Mouse (Mus musculus) CH12.LX (cell line): ENCODE measurements at regions not wholly inside any gene's neighbourhood (a gene's known extent, or its start where the extent isn't known, plus 50 kb on each side); places are given as distances from the start of the nearest gene placed in this dataset.

Experiments
- BHLHE40 ChIP-seq: IDR thresholded peaks from 2 replicates; pipeline ENCODE4 v1.6.1; 2011; ENCODE audit warnings: mild to moderate bottlenecking, low read depth, low read length, improper control_type of control experiment
- CTCF ChIP-seq, 2 experiments: IDR thresholded peaks in 1 of 2; conservative IDR thresholded peaks in 1 of 2; 2 replicates each; pipeline ENCODE4 v1.5.1; 2011 to 2012; ENCODE audit warnings: low read depth in 2 of 2, low read length in 2 of 2, improper control_type of control experiment in 1 of 2, inconsistent platforms in 1 of 2, mild to moderate bottlenecking in 1 of 2, moderate library complexity in 1 of 2
- ELF1 ChIP-seq: IDR thresholded peaks from 2 replicates; pipeline ENCODE4 v1.6.1; 2014; ENCODE audit warnings: low read depth, mild to moderate bottlenecking, inconsistent platforms, low read length, improper control_type of control experiment
- MYC ChIP-seq: IDR thresholded peaks from 2 replicates; pipeline ENCODE4 v1.6.1; 2011; ENCODE audit warnings: low read depth, mild to moderate bottlenecking, improper control_type of control experiment, low read length
- POLR2A ChIP-seq: IDR thresholded peaks from 2 replicates; pipeline ENCODE4 v1.6.1; 2011; ENCODE audit warnings: low read depth, mild to moderate bottlenecking, improper control_type of control experiment, low read length
- USF2 ChIP-seq: conservative IDR thresholded peaks from 2 replicates; pipeline ENCODE4 v1.6.1; 2011; ENCODE audit warnings: low read depth, low read length, improper control_type of control experiment

DNA sequence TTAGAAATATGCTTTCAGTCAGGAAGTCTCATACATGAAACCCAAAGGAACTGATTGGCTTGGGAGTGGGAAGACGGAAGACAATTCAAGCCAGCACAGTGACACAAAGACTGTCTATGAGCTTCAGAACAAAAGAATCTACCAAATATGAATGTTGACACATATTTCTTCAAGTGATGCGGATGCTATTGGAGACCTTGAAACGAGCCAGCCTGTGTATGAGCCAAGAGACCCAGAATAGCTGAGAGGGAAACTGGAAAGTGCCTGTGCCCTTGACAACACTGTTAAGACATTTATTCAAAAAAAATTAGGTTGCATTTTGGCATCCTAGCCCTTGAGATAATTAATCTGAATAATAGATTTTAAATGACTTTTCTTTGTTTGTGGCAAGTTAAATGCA lies 426.7 kb upstream of the Sox9 start:
- TF ChIP-seq ELF1, result no peak
- no peak for TF ChIP-seq USF2
- no peak for TF ChIP-seq MYC
- TF ChIP-seq BHLHE40, result no peak
- no peak for TF ChIP-seq POLR2A
- no peak for TF ChIP-seq CTCF (conservative IDR thresholded peaks at IDR 0.05 in 1 of 2, IDR thresholded peaks at IDR 0.05 in 1 of 2; ENCODE audit: low read depth in 2 of 2, low read length in 2 of 2)
